Mouse (Mus musculus) megakaryocyte, embryonic 14.5 days (primary cell): ENCODE results near the gene Bhlhe40. TPM values are rescaled to one million over a fixed set of nuclear protein-coding genes. Genes with fewer than 3 reads are reported as not detected.

Source experiments
- H3K27me3 ChIP-seq: replicated peaks from 2 replicates; pipeline ENCODE3; 2012; ENCODE audit warnings: inconsistent platforms
- H3K36me3 ChIP-seq: replicated peaks from 2 replicates; pipeline ENCODE3; 2012; ENCODE audit warnings: low read length, inconsistent platforms, mixed read lengths
- H3K4me1 ChIP-seq: 2 replicates; pipeline ENCODE4 v1.6.1; 2012; ENCODE audit warnings: inconsistent platforms
- H3K4me3 ChIP-seq: replicated peaks from 2 replicates; pipeline ENCODE3; 2012; ENCODE audit warnings: moderate library complexity, mild to moderate bottlenecking, inconsistent platforms
- H3K9me3 ChIP-seq: 2 replicates; pipeline ENCODE4 v1.6.1; 2012; ENCODE audit warnings: inconsistent platforms
- FLI1 ChIP-seq: IDR thresholded peaks from 2 replicates; pipeline ENCODE4 v1.6.1; 2012; ENCODE audit warnings: low read length, inconsistent platforms, mixed read lengths
- GATA1 ChIP-seq: IDR thresholded peaks from 3 replicates; pipeline ENCODE4 v1.6.1; 2012; ENCODE audit warnings: mixed read lengths, low read length, inconsistent platforms, borderline replicate concordance
- polyA plus RNA-seq: library from polyadenylated mRNA; stranded (reverse); fragments of >175 nt; gene quantifications from 2 replicates; pipeline ENCODE4 v1.2.3, GENCODE M21; 2012; ENCODE audit warnings: low replicate concordance; ENCODE audit not compliant: insufficient read depth

Gene Bhlhe40
- polyA plus RNA-seq, 1 experiment = 24.0 TPM

DNA sequence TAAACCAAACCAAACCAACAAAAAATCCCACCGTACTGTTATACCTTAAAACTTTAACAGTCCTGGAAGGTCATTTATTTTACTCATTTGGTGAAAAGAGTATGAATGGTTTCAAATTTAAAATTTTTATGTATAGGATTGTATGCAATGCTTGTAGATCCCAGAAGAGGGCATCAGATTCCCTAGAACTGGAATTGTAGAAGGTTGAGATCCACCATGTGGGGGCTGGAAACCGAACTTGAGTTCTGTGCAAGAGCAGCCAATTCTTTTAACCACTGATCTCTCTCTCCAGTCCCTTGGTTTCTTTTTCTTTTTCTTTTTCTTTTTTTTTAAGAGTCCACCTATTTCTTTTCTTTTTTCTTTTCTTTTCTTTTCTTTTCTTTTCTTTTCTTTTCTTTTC, 13.8 kb downstream of the Bhlhe40 start:
- Histone ChIP-seq H3K27me3 (no peaks in the 10 kb centered on the region), H3K36me3 (peaks cover 2% of the 10 kb centered on the region), H3K4me3 (no peak overlapping the region), H3K4me1 (peaks cover 46% of the 10 kb centered on the region), H3K9me3 (peaks cover 3% of the 10 kb centered on the region; the same call in 1 of the 2 replicates)
- TF ChIP-seq FLI1 (no peak), GATA1 (no peak)

DNA sequence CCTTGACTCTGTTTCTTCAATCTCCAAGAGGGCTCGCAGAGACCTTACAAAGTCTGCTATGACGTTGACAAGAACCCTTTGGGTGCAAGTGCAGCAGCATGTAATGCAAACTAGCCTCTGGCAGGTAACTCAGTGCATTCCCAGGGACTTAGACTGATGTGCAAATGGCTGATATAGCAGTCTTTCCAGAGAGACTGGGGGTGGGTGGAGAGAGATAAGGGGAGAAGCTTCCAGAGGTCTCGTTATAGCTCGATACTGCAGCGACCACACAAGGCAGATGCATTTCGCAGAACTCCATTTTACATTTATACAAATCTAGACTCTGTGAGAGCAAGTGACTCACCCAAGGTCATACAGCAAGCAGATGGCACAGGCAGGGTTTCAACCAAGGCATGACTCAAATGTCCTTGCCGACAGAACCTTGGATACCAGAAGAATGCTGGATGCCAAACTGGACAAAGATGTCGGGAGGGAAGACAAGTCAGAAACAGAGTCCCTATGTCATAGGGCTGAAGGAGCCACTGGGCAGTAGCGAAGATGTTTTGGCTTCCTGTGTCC, 16.4 kb downstream of the Bhlhe40 start:
- Histone ChIP-seq H3K4me1 (peaks cover 45% of the 10 kb centered on the region), H3K4me3 (no peak overlapping the region), H3K27me3 (no peaks in the 10 kb centered on the region), H3K9me3 (peaks cover 3% of the 10 kb centered on the region; the same call in 1 of the 2 replicates), H3K36me3 (peaks cover 2% of the 10 kb centered on the region)
- no peak for TF ChIP-seq FLI1
- TF ChIP-seq GATA1 = no peak

- peaks cover 41% of the 10 kb centered on the region for H3K4me1 ChIP-seq
- peaks cover 2% of the 10 kb centered on the region for H3K36me3 ChIP-seq
- no peaks in the 10 kb centered on the region for H3K27me3 ChIP-seq
- H3K4me3 ChIP-seq = no peak overlapping the region
- H3K9me3 ChIP-seq = peaks cover 3% of the 10 kb centered on the region; the same call in 1 of the 2 replicates
- no peak for TF ChIP-seq FLI1
- no peak for TF ChIP-seq GATA1
Measured at GRCm38 (mm10) chr6:108677697-108678096, 17.3 kb downstream of the Bhlhe40 start.

- Histone ChIP-seq H3K9me3 (peaks cover 3% of the 10 kb centered on the region; the same call in 1 of the 2 replicates), H3K27me3 (no peaks in the 10 kb centered on the region), H3K36me3 (peaks cover 2% of the 10 kb centered on the region), H3K4me3 (no peak overlapping the region), H3K4me1 (peaks cover 41% of the 10 kb centered on the region)
- TF ChIP-seq GATA1 (no peak), FLI1 (no peak)
Measured at GRCm38 (mm10) chr6:108678227-108678626, 17.8 kb downstream of the Bhlhe40 start.

GRCm38 (mm10) chr6:108680503-108680902, 20.1 kb downstream of the Bhlhe40 start:
- peaks cover 1% of the 10 kb centered on the region for H3K36me3 ChIP-seq
- no peaks in the 10 kb centered on the region for H3K27me3 ChIP-seq
- H3K4me3 ChIP-seq = no peak overlapping the region
- H3K4me1 ChIP-seq = peaks cover 46% of the 10 kb centered on the region
- TF ChIP-seq FLI1 (no peak), GATA1 (no peak)
- H3K9me3 ChIP-seq = peaks cover 1% of the 10 kb centered on the region; the same call in 1 of the 2 replicates

DNA sequence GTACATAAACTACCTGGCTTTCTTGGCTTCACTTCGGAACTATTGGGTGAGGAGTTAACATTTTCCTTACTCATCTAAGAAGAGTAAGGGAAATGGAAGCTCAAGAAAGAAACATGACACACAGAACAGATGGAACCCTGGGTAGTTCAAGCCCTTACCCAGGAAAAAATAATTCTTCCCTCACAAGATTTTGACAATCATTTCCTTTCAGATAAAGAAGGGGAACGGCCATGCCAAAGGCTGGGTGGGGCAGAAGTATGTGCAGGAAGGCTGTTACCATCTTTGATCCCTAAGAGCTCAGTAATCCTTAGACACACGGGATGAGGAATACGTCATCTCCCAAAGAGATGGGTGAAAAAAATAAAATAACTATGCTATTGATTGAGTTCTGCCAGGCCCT, 20.7 kb downstream of the Bhlhe40 start:
- peaks cover 52% of the 10 kb centered on the region for H3K4me1 ChIP-seq
- no peak for TF ChIP-seq FLI1
- TF ChIP-seq GATA1 = no peak

GRCm38 (mm10) chr6:108683140-108683539, 22.7 kb downstream of the Bhlhe40 start:
- no peaks in the 10 kb centered on the region for H3K9me3 ChIP-seq
- H3K27me3 ChIP-seq = no peaks in the 10 kb centered on the region
- no peaks in the 10 kb centered on the region for H3K36me3 ChIP-seq
- peaks cover 55% of the 10 kb centered on the region for H3K4me1 ChIP-seq
- no peak overlapping the region for H3K4me3 ChIP-seq
- TF ChIP-seq GATA1 (no peak), FLI1 (no peak)

More for the DNA sequence above, 20.7 kb downstream of the Bhlhe40 start:
- Histone ChIP-seq H3K9me3 (no peaks in the 10 kb centered on the region), H3K36me3 (no peaks in the 10 kb centered on the region), H3K27me3 (no peaks in the 10 kb centered on the region), H3K4me3 (no peak overlapping the region)

- Histone ChIP-seq H3K27me3 (no peaks in the 10 kb centered on the region), H3K4me3 (no peak overlapping the region), H3K4me1 (peaks cover 62% of the 10 kb centered on the region), H3K9me3 (no peaks in the 10 kb centered on the region), H3K36me3 (no peaks in the 10 kb centered on the region)
- no peak for TF ChIP-seq GATA1
- no peak for TF ChIP-seq FLI1
Measured at GRCm38 (mm10) chr6:108684430-108684829, 24.0 kb downstream of the Bhlhe40 start.

GRCm38 (mm10) chr6:108685758-108686355, 25.4 kb downstream of the Bhlhe40 start:
- Histone ChIP-seq H3K27me3 (no peaks in the 10 kb centered on the region), H3K4me3 (no peak overlapping the region), H3K9me3 (no peaks in the 10 kb centered on the region), H3K36me3 (no peaks in the 10 kb centered on the region), H3K4me1 (peaks cover 59% of the 10 kb centered on the region)
- no peak for TF ChIP-seq GATA1
- TF ChIP-seq FLI1 = no peak

GRCm38 (mm10) chr6:108686930-108687329, 26.5 kb downstream of the Bhlhe40 start:
- no peaks in the 10 kb centered on the region for H3K27me3 ChIP-seq
- no peak overlapping the region for H3K4me3 ChIP-seq
- H3K36me3 ChIP-seq = no peaks in the 10 kb centered on the region
- peaks cover 56% of the 10 kb centered on the region for H3K4me1 ChIP-seq
- TF ChIP-seq FLI1 (no peak), GATA1 (no peak)
- H3K9me3 ChIP-seq = no peaks in the 10 kb centered on the region

DNA sequence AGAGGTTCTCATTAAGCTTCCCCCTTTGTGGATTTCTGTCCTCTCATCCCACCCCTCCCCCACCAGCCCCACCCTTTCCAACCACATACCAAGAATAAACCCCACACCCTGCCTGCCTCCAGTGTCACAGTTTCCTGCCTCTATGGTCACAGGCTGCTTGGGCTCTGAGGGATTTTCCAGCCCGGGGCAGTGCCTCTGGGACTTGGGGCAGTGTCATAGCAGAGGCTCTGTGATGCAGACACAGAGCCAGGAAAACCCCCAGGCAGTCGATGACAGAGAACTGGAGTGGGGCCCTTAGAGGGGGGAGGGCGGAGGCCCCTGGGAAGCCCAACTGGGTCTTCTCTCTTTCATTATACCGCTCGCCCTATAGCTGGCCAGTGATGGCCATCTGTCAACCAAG, 27.9 kb downstream of the Bhlhe40 start:
- Histone ChIP-seq H3K9me3 (no peaks in the 10 kb centered on the region), H3K27me3 (no peaks in the 10 kb centered on the region), H3K4me3 (peak overlapping the region; percentile 64), H3K4me1 (peaks cover 70% of the 10 kb centered on the region), H3K36me3 (no peaks in the 10 kb centered on the region)
- no peak for TF ChIP-seq GATA1
